Mouse (Mus musculus): ENCODE results near the gene Ubac2.

The Ubac2 gene

DNA sequence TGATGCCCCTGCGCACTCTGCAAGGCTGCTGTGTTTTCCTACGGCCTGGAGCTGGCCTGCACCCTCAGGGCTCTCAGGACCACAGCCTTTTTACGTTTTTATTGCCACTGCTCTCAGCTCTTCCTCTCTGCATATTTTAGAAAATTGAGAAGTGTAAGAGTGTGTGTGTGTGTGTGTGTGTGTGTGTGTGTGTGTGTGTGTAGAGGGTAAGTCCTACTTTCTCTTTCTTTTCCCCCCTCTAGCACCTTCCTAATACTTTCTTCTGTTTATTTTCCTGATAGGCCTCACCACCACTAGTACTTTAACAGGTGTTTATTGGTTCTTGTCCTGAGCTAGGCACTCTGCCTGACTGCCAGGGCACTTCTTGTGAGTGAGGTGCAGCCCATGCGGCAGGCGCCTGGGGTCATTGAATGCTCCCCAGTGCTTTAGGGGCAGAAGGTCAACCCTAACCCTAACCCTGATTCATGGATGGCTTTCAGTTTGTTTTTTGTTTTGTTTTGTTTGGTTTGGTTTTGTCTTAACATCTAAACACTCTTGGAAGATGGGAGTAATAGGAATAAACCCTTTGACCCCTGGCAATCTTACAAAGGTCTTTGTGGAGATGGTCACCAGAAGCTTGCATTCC is 16.2 kb downstream of the Ubac2 start:
- DNase-seq (ENCODE audit: low spot score) = no peak

GRCm38 (mm10) chr14:121895316-121895715 is 16.9 kb downstream of the Ubac2 start:
- DNase-seq (ENCODE audit: low spot score) = no peak

- DNase-seq (ENCODE audit: low spot score) = no peak
Measured at GRCm38 (mm10) chr14:121896126-121897090, 18.0 kb downstream of the Ubac2 start.

GRCm38 (mm10) chr14:121897773-121898172 is 19.4 kb downstream of the Ubac2 start:
- DNase-seq (ENCODE audit: low spot score) = no peak

DNA sequence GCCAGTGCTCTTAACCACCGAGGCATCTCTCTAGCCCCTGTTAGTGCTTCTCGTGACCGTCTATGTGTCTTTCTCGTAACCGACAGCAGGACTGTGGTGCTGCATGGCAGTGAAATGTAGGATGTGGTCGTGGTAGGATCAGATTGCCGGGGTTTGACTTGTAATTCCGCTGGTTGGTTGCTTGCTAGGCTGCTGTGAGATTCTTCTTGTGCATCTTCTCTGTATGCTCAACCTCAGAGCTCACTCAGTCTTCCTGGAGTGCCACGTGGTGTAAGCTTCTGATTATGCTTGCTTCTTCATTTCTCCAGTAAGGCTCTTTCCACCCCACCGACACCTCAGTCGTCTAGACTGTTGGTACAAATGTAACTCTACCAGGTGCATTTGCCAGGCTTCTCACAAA is 20.1 kb downstream of the Ubac2 start:
- DNase-seq (ENCODE audit: low spot score) = no peak

DNA sequence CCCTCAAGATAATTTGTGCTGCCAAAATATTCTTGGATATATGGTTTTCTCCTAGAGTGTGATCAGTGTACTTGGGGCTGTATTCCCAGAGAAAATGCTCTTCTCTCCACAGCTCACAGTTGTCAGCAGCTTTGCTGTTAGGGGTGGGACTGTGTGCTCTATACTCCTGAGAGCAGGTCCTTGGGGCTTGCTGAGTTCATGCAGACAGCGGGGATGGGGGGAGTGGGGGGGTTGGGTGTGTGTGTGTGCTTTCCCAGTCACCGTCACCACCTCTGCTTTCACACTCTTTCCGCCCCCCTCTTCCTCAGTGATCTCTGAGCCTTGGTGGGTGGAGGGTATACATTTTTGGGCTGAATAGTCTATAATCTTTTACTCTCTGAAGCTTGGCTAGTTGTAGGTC is 20.7 kb downstream of the Ubac2 start:
- DNase-seq (ENCODE audit: low spot score) = no peak

- DNase-seq (ENCODE audit: low spot score) = no peak
Measured at GRCm38 (mm10) chr14:121901511-121901910, 23.1 kb downstream of the Ubac2 start.

- no peak for DNase-seq (ENCODE audit: low spot score)
Measured at GRCm38 (mm10) chr14:121903381-121903876, 25.0 kb downstream of the Ubac2 start.

DNA sequence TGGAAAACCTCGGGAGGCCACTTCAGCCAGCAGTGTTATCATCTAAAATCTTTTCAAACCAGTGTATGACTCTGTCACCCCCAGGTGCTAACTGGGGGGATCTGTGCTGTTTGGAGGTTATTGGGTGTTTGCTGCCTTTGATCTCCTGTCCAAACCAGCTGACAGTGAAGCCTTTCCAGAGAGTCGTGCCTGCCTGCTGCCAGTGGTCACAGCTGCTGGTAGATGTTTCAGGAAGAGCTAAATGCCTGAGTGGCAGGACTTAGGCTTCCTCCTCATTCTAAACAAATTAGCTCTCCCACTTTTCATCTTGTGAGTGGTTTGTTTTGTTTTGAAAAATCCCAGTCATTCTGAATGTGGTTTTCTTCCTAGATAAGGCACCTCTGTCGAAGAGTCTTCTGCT is 26.3 kb downstream of the Ubac2 start:
- no peak for DNase-seq (ENCODE audit: low spot score)

DNA sequence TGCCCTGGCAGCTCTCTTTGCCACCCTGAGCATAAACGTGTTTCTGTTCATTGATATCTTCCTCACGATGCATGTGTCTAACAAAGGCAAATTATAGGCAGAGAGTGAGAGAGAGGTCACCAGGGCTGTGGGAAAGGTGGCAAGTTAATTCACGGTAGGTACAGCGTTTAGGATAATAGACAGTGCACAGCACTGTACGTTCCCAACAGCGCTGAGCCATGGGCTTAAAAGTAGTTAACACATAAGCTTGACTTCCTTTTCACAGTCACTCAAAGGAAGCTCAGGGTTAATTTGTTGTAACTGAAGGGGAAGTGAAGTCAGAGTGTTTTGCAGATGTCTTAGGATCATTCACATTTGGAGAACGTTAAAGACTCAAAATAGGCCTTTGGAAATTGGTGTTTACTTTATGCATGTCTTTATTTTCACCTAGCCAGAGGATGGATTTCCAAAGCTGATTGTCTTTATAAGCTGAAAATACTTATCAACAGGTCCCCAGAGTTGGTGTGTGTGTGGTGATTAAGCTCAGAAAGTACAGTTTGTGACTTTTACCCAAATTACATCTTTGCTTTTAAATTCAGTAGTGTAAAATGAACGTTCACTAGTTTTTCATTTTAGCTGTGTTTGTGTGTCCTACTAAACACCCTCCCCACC is 28.0 kb downstream of the Ubac2 start:
- no peak for DNase-seq (ENCODE audit: low spot score)

DNA sequence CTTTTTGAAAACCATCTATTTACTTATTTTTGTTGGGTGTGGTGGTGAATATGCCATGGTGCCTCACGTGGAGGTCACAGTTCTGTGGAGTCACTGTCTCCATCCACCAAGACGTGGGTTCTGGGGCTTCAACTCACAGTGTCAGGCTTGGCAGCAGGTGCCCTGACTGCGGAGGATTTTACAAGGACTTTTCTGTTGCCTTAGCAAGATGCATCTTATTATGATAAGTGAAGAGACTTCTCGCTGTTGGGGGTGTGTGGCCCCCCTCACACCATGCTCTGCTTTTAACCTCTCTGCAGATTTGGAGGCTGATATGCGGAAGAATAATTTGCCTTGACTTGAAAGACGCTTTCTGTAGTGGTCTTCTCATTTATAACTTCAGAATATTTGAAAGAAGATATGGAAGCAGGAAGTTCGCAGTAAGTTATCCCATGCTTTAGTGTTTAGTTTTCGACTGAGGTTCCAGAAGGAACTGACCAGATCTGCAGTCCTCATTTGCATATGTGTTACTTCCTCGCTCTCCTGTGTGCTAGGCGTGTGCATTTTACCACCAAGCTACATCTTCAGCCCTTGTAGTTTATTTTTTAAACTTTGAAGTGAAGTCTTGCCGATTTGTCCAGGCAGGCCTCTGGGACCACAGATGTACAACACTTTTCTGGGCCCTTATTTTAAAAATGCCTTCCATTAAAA is 28.7 kb downstream of the Ubac2 start:
- DNase-seq (ENCODE audit: low spot score) = no peak

- DNase-seq (ENCODE audit: low spot score) = no peak
Measured at GRCm38 (mm10) chr14:121909868-121910267, 31.4 kb downstream of the Ubac2 start.

- no peak for DNase-seq (ENCODE audit: low spot score)
Measured at GRCm38 (mm10) chr14:121912501-121912900, 34.1 kb downstream of the Ubac2 start.

DNA sequence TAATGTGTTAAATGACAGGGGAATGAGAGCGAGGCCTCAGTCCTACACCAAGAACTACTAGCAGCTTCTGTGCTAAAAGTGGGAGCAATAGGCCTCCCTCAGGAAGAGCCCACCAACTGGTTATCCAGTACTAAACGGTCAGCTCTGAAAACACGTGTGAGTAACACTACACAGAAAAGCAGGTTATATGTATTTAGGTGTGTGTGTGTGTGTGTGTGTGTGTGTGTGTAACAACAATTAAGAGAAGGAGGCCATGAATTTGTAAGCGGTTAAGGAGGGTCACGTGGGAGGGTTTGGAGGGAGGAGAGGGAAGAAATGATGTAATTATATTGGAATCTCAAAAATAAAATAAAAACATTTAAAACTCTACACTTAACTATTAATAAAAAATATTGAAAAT is 36.7 kb downstream of the Ubac2 start:
- no peak for DNase-seq (ENCODE audit: low spot score)

- DNase-seq (ENCODE audit: low spot score) = no peak
Measured at GRCm38 (mm10) chr14:121915621-121916020, 37.2 kb downstream of the Ubac2 start, which contains the start of gene Gpr18. Gene Gpr18 (minus strand): TSS chr14:121915781.

DNA sequence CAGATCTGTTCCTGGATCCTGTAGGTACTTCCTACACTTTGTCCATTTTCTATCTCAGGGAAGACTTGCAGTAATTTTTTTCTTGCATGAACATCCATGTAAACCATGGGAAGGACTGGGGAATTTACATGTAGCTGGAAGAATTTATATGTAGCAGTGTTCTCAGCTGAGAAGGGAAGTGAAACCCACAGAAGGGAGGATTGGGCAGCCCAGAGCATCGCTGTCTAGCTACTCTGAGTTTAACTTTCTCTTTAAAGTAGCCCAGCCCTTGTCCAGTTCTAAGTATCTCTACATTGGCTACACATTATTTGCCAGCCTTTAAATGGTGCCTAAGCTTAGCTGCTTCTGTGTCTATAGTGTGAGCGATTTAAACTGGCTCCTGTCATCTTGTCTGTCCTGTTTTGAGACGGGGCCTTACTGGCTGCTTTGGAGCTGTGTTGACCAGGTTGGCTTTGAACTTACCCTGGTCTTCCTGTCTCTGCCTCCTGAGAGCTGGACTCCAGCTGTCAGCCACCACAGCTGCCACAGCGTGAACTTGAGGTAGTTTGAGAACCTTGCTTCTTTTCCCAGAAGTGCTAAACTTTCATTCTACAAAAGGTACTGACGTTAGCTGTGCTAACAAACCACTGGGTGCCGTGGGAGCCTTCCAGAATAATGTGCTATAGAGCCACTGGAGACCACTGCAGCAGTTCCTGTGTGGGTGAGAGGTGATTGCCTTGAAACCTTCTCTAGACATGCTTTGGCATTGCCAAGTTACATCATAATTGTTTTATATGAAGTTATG is 38.1 kb downstream of the Ubac2 start:
- DNase-seq (ENCODE audit: low spot score) = no peak

DNA sequence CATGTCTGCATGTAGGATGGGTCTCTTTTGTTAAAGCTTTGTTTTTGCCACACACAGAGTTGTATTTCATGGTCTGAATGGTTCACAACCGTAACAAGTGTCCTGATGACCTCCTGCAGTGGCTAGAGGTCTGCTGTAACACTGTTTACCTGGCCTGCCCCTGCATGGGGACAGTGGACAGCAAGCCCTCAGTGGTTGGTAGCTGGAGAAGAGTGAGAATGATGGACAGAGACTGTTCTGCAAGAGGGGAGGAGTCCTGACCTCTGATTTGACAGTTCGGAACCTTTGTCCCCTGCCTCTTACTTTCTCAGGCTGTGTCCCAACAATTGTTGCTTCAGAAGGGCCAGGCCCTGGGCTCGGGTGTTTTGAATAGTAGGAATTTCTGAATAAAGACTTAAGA is 39.8 kb downstream of the Ubac2 start:
- DNase-seq (ENCODE audit: low spot score) = no peak

DNA sequence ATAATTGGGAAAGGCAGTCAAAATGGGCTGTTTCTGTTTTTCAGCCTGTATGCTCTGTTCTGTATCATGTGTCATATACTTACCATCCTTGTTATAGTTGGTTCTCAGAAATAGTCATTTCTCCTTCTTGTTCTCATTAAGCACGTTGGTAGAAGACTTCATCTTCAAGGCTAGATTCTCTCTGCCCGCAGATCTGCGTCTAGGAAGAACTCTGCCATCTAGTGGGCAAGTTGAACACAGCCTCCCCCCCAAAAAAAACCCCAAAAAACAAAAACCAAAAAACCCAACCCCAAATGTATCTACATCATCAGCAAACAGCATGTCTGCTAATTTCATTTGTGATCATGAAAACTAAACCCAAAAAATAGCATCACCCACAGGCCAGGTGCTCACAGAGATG is 41.3 kb downstream of the Ubac2 start:
- no peak for DNase-seq (ENCODE audit: low spot score)

GRCm38 (mm10) chr14:121920511-121921124 is 42.2 kb downstream of the Ubac2 start:
- no peak for DNase-seq (ENCODE audit: low spot score)

DNA sequence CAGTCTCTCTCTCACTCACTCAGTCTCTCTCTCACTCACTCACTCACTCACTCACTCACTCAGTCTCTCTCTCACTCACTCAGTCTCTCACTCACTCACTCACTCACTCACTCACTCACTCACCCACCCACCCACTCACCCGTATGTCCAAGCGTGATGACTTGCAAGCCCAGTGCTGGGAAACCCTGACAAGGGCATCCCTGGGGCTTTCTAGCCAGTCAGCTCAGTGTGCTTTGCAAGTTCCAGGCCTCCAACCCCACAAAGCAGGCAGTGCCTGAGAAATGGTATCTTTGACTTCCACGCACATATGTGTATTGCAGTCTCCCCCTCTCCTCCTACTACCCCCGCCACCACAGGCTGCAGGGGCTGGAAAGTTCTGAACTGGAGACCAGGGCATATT is 43.6 kb downstream of the Ubac2 start:
- no peak for DNase-seq (ENCODE audit: low spot score)

DNA sequence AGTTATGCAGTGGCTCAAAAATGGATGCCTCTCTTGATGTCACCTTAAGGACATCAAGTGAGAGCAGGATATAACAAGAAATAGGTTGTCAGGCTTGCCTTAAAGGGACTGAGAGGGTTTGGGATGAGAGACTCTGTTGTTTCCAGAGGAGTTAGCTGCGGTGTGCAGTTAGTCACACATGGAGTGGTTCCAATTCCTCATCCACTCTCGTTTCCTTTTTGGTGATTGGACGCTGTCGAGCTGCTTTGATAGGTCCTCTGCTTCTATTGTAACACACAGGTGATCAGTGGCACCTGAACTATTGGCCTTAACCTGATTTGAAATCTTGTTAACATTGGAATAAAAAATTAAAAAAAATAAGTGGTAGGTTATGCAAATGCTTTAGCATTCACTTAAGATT is 44.3 kb downstream of the Ubac2 start:
- no peak for DNase-seq (ENCODE audit: low spot score)
